Mouse (Mus musculus) ES-E14 (cell line): Measurements from ENCODE around the gene Txnrd1.

Experiments
- CHD2 ChIP-seq: IDR thresholded peaks from 2 replicates; pipeline ENCODE4 v1.6.1; 2014; ENCODE audit warnings: mild to moderate bottlenecking, low read depth, low read length, inconsistent platforms
- HCFC1 ChIP-seq: IDR thresholded peaks from 2 replicates; pipeline ENCODE4 v1.6.1; 2012; ENCODE audit warnings: low read length, inconsistent platforms, borderline replicate concordance; ENCODE audit not compliant: insufficient read depth
- MAFK ChIP-seq: IDR thresholded peaks from 2 replicates; pipeline ENCODE4 v1.6.1; 2014; ENCODE audit warnings: mild to moderate bottlenecking, low read depth, low read length, inconsistent platforms; ENCODE audit not compliant: insufficient read depth
- ZC3H11A ChIP-seq: IDR thresholded peaks from 2 replicates; pipeline ENCODE4 v1.6.1; 2012; ENCODE audit warnings: low read depth, mild to moderate bottlenecking, inconsistent platforms, low read length, borderline replicate concordance

GRCm38 (mm10) chr10:82899810-82900421, 66.2 kb downstream of the Txnrd1 start:
- TF ChIP-seq ZC3H11A (no peak), CHD2 (no peak), HCFC1 (no peak), MAFK (no peak)
